Mouse (Mus musculus) Muller cell, postnatal 12 days (primary cell): Measurements from ENCODE around the gene Cpt2.

Source experiments
- DNase-seq: peaks from one replicate; pipeline ENCODE4 v3.0.0-alpha.2; 2015; ENCODE audit errors: inconsistent ontology term

Cpt2 gene

DNA sequence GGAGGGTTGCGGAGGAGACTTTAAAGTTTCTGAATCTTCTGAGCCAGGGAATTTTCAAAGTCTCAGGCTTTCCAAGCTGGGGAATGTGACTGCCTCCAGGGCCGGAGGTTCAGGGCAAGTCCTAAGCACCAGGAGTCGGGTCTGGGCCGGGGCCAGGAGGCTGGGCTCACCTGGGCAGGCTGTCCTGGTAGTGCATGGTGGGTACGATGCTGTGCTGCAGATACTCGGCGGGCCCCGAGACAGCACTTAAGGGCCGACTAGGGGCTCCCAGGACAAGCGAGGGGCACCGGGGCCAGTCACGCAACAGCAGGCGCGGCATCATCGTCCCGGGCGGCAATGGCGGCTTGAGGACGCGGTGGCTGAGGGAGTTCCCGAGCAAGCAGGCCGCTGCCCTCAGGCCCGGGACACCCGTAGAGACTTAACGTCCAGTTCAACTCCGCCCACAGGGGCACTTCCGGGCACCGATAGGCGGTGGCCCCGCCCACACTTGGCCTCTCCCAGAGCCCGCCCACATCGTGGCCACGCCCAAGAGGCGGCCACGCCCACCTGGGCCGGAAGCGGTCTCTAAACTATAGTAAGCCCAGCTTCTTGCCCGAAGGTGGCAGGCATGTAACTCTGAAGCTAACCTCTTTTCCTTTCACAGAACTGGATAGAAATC lies at the start of gene Cpt2:
TSS of gene Cpt2 (minus strand) at position 466 of the 658 bp plus-strand sequence.
- peak; percentile 97 for DNase-seq

DNA sequence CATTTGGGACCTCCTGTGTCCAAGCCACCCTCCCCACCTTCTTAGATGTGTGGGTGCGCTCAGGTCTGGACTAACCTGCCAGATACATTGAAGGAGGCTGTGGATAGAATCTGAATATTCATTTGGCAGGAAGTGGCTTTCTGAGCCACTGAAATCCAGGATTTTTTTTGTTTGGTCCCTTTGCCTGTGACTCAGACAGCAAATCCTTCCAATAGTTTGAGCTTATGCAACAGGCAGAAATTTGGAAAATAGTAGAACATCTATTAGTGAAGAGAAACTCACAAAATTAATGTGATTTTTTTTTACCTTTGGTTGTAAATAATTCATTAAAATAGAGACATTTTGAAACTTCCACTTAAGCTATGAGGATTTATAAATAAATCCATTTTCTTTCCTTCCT lies 47.8 kb upstream of the Cpt2 start:
- no peak for DNase-seq

DNA sequence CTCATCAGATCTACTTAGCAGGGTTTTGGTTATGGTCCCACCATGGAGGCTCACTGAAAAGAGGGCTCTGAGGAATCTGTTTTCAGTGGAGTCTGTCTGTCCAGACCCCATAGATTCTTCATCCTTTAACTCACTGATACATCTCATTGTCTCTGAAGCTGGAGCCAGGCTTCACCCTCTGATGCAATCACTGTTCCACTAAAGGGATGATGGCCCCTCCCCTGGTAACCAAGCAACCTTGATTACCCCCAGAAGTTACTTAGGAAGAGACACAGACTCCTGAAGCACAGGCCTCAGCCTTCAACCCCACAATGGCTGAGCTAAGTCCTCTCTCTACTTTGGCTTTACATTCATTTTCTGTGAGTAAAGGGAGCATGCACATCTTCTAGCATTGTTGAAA lies 46.4 kb upstream of the Cpt2 start:
- no peak for DNase-seq

DNA sequence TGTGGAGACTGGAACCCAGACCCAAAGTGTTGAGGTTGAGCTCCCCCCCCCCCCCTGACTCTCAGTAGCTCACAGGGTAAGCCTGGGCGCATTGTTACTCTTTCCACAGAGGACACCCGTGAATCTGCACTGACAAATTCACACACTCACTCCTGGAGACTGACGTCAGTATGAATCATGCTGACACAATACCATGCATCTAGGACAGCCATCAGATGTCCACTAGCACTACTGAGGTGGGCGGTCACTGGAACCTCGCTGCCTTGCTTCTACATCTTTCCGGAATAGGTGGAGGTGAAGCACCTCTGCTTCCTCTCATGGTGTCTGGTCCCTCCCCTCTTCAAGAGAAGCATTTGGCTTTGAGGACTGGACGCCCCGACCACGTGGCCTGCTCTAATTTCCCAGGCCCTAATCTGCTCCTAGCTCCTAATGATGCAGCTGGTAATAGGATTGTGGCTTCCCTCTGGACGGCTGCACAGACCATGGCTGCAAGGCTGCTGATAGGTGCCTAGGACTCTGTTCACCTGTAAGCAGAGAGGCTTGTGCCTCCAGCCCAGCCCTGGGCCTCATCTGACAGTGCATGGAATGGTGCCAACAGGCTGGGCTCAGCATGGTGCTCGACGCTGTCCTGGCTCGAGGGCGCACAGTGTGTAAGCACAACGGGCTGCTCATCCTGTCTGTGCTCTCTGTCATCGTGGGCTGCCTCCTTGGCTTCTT lies 44.7 kb upstream of the Cpt2 start, which contains the start of gene Slc1a7:
TSS of gene Slc1a7 (plus strand) at position 367 of the 717 bp plus-strand sequence.
- peak; percentile 27 for DNase-seq

DNA sequence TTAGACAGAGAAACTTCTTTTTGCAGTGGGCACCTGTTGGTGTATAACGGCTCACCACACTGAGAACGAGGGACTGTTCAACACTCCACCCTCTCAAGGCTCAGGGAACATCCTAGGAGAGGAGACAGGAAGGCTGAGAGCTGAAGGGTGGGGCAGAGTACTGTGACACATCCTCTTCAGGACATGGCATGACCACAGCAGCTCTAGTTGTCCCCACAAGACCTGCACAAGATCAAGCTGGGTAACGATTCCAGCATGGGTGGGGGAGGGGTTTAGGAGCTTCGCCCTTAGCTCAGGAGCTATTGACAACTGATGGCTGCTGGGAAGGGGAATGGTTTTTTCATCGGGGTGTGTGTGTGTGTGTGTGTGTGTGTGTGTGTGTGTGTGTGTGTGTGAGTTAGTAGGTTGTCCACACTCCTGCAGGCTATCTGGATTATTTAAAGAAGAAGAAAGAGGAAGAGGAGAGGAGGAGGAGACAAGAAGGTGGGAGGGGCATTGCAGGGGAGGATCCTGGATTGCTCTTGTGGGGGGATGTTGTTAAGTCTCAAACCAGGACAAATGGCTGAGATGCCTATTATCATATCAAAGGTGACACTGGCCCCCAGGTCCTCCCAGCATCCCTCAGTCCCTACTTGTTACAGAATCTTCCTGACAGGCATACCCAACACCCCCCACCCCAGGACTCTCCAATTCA lies 43.2 kb upstream of the Cpt2 start:
- DNase-seq: no peak

DNA sequence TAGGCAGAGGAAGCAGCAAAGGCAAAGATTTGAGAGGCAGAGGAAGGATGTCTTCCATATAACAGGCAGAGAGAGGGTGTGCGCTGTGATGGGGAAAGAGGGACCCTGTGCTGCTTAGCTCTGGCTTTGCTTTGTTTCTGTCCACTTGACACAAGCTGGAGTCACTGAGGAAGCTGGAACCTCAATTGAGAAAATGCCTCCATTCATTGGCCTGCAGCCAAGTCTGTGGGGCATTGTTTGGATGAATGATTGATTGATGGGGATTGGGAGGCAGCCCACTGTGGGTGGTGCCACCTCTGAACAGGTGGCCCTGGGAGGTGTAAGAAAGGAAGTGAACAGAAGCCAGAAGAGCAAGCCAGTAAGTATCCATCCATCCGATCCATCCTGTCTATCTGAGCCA lies 39.4 kb upstream of the Cpt2 start:
- peak; percentile 30 for DNase-seq

DNA sequence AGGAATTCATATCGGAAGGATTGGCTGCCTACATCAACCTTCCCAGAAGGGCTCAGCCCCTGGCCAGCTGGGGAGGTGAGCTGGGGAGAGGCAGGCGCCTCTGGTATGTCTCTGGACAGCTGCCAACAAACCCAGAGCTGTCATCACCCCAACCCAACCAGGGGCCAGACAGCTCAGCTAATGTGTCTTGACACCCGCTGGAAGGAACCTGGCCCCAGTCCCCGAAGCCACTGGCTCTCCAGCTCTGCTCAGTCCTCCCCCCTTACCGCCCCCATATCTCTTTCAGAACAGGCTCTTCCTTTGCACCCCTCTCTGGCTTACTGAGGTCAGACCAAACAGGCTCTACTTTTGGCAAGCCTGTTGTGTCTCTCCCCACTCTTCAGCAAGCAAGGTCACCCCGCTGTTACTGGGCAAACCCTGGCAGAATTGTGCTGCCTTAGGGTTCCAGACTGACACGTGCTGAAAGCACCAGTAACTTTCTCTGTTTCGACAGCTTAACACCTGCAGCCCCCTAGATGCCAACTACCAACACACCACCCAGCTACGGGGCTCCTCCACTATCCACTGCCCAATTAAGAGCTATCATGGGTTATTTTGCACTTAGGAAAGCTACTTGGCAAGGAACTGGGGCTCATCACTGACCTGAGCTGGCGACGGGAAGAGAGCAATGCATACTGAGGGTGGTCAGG lies 38.8 kb upstream of the Cpt2 start:
- peak; percentile 94 for DNase-seq

DNA sequence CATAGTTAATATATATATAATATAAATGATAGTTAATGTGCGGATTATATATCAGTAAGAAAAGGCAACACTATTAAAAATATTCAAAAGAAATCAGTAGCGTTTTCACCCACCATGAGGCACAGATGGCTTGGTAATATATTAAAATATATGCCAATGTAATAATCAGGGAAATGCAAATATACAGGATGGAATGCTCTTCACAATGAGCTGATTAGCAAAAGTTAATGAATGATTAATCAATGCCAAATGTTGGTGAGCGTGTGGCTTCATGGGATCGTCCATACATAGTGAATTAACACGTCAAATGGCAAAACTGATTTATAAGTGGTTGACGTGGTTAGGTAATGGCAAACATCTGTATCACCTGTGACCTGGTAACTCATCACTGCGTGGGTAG lies 35.1 kb upstream of the Cpt2 start:
- no peak for DNase-seq

DNA sequence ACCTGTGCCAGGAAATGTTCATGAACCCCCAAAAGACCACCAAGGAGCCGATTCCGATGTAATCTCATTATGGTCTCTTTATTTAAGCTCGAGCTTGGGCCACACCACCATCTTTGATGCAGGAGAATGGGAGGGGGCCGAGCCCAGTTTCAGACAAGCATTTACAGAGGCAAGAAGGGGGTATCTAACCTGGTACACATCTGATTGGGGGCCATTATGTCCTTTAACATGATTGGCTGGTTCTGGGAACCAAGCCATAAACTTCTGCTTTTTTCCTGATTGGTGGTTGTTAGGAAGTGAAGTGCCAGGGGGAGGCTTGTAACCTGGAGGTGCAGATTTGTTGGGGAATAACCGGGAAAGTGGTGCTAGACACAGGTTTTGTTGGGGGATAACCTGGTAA lies 32.3 kb upstream of the Cpt2 start:
- DNase-seq: no peak

DNA sequence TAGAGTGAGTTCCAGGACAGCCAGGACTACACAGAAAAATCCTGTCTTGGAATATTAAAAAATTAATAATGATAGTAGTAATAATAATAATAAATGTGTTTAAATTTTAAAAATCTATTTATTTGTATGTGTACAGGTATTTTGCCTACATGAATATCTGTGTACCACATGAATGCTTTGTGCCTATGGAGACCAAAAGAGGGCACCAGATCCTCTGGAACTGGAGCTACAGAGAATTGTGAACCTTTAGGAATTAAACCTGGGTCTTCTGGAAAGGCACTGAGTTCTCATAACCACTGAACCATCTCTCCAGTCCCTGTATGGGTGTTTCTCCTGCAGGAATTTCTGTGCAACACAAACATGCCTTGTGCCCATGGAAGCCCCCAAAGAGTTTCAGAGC lies 29.4 kb upstream of the Cpt2 start:
- DNase-seq: no peak

DNA sequence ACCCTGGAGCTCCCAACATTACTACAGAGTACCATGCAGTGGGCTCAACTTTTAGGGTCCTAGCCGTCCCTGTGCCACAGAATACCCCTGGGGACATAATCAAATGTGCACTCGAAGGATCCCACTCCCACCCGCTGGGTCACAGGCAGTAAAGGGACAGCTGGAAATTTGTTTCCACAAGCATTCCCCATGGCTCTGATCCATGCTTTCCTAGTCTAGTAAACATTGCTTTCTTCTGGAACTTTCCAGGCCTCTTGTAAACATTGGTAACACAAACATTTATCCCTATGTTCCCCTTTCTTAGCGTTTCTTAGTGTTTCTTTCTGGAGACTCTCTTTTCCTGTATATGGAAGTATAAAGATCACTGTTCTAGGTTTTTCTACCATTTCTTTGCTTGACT lies 26.5 kb upstream of the Cpt2 start:
- DNase-seq: no peak

DNA sequence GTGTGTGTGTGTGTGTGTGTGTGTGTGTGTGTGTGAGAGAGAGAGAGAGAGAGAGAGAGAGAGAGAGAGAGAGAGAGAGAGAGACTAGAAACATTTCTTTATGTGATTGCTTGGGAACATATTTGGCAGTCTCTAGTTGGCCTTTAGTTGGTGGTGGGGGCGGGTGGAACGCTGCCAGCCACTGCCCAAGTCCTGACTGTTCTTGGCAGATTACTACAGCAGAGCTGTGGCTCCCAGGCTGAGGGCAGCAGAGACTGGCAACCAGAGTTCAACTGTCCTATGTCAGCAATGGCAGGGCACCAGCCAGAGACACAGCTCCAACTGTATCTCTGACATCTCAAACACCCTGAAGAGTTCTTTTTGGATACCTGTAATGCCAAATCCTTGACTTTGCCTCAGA lies 20.7 kb upstream of the Cpt2 start:
- DNase-seq: peak; percentile 93

DNA sequence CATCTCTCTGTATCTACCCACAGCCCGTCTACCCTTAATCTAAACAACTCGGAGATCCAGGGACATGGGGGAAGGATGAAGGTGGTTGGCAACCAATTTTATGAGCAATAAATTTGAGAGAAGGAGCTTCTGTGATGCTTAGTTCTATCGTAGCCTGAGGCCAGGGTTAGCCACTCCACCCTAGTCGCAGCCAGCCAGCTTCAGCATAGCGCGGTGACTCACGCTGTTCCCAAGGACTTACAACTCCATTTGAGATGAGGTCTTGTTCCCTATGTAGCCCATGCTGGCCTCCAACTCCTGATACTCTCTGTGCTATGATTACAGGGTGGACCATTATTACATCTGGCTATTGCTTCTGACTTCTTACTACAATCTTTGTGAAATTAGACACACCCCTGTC lies 19.3 kb upstream of the Cpt2 start:
- no peak for DNase-seq

DNA sequence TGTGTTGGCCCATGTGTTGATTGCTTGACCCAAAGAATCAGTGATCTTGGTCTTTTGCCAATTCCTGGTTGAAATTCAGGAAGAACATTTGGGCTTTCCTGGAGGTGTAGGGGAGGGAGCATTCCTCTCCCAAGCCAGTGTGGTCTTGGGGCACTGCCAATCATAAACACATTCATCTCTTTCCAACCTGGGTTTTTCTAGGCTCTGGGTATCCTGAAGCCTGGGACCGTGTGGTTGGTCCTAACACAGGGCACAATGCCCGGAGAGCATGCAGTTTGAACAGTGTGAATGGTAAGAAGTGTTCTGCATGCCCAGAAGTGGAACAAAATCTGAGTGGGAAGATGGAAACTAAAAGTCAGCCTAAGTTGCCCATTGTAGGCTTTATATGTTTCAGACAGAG lies 14.7 kb upstream of the Cpt2 start:
- DNase-seq: no peak

DNA sequence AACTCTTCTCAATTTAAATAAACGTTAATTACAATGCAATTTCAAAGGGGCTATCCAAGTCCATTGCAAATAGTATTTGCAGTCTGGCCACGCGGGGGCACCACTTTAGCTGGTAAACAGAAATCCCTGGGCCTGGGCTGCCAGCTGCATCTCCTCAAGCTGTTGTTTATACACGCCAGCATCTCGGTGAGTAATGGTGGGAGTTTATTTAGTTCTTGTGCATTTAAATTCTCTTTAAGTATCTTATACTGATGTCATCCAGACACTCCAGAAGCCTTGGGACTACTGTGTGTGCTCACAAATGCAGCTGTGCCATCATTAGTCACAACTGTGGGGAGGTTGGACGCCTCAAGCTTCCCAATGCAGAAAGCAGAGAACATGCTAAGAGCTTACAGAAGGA lies 13.9 kb upstream of the Cpt2 start:
- peak; percentile 43 for DNase-seq

DNA sequence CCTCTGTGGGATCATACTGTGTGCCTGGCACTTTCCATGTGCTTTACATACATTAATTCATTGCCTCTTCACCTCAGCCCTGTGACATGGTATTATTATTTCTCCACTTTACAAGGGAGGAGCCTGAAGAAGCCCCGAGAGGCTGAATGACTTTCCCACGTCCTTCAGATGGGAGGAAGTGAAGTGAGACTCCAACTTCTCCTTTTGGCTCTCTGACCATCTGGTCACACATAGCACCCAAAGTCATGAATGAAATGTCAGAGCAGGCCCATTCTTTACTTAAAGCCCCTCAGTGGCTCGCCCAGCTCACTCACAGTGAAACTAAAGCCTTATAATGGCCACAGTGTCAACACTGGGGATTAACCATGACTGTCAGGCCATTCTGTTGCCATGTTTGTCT lies 11.8 kb upstream of the Cpt2 start:
- DNase-seq: no peak

DNA sequence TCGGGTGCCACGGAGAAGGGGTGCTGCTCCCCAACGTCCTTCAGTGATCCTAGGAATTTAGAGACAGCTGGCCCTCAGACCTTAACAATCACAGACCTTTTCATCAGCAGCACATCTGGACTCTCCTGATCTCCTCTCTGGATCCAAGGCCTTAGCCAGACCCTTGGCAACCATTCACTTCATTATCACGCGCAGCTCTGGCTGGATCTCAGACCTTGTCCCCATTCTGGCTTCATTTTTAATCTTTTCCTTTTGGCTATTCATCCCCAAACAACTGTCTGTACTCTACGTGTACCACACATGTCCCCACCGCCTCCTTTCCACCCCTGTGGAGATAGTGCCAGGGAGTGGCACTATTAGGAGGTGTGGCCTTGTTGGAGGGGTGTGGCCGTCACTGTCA lies 9.8 kb upstream of the Cpt2 start:
- DNase-seq: no peak

DNA sequence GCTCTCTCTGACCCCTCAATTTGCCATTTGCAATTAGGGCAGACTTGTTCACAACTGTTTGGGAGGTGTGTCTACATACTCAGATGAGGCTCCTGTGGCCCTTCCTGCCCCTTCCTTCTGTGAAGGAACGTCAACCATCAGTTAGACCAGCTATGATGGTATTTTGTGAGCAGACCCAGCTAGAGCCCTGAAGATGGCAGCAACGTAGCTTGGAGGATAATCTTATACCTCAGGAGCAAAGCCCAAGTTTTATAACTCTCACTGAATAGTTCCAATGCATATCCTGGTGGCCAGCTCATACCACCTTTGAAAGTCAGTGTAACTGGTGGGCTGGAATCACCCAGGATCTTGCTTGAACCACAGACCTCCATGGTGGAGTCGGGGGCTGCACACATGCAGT lies 8.0 kb upstream of the Cpt2 start:
- DNase-seq: no peak

DNA sequence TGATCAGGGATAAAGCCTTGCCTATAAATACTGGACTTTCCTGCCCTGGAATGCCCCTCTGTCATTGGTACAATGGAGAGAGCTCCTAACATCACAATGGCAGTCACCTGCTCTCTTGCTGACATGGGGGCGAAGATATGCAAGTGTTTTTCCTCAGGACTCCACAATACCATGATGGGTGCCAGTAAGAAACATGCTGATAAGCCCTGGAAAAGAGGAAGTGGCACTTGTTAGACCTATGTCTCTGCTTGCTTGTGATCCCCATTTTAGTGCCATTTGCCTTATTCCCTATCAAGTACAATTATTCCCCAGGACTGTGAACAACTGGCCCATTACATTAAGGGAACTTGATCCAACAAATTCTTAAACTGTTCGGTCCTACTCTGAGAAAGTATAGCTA lies 5.3 kb upstream of the Cpt2 start:
- no peak for DNase-seq

DNA sequence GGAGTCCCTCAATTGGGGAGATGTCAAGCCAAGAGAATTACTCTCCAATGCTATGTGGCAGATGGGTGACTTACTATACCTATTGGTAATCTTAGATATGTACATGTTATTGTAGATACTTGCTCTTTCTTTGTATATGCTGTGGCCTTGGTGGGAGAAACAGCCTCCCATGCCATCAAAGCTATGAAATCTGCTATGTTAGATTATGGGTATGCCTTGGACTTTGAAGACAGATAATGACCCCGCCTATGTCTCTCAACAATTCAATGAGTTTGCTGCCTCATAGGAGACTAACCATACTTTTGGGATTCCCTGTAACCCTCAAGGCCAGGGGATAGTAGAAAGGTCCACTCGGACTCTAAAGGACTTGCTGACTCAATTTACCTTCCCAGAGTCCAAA lies 4.9 kb upstream of the Cpt2 start:
- DNase-seq: no peak

DNA sequence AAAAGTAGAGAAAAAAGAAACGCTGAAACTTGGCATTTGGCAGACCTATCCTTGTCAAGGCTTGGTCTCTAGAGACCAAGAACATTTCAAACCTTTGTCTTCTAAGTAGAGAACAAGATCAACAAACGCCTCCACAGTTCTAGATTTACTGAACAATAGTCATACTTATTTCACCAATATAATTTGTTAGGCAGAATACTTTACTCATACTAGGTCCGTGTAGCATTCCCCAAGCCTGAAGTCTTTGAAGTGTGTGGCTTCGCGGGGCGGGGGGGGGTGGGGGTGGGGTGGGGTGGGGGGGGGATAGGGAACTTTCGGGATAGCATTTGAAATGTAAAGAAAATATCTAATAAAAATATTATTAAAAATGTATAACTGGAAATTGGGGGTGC lies 389 bp upstream of the Cpt2 start:
- DNase-seq: no peak

DNA sequence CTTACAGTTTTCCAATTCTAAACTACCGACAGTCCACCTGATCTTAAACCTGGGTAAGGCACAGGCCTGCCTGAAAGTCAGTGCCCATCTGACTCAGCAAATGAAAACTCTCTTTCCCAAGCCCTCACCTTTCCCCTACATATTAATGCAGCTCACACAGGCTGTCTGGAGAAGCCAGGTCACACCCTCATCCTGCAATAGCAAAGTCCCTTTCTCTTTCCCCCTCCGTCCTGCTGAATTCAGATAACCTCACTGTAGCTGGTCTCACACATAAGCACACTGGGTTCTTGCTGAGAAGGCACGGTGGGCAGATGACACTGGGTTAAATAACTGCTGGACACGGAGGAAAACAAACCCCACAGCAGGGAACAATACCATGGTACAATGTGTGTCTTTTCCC lies 1.5 kb downstream of the Cpt2 start:
- no peak for DNase-seq
